ENCODE assay signal across 10 mouse cellular contexts in genomic region chrX:99819936-99820789, GRCm38 (mm10). TPM values are rescaled to one million over a fixed set of nuclear protein-coding genes. Genes with fewer than 3 reads are reported as not detected.
A peak's percentile ranks its signal among the peaks of the same experiment; 100 is the strongest.
DNase-seq lines count a peak whose midpoint lies in the region; ATAC-seq and TF ChIP-seq lines count a peak whose summit lies in the region.
"Had no signal": no experiment of that assay in that cellular context is flagged by ENCODE, and none has a peak within 500 bp of the region (broad histone marks: within the 10 kb centered on the region; RNA-seq: fewer than 3 reads in every experiment).

No protein-coding gene starts in this region.

- intact Hi-C loops in gastrocnemius, postnatal 36 days (cut with DNase I): no loop called here

- peak overlapping the region; percentile 71 for H3K4me3 ChIP-seq in forebrain, embryonic 15.5 days
- peak overlapping the region; percentile 52 for H3K4me3 ChIP-seq in kidney, embryonic 16.5 days (ENCODE audit: low read length)
- peak overlapping the region; percentile 35; the same call in 1 of the 2 replicates for H3K4me3 ChIP-seq in liver, adult 2 months (ENCODE audit: insufficient read depth, low read depth, low read length)

- peak overlapping the region; percentile 86 for H3K27ac ChIP-seq in forebrain, embryonic 15.5 days (replicated peaks)
- no peak overlapping the region for H3K27ac ChIP-seq in kidney, embryonic 16.5 days (ENCODE audit: low read length)
- H3K27ac ChIP-seq in liver, adult 2 months (replicated peaks; ENCODE audit: insufficient read depth, low read depth, low read length): no peak overlapping the region

- TF ChIP-seq POLR2A in liver, adult 2 months (IDR thresholded peaks at IDR 0.05; ENCODE audit: extremely low read depth, insufficient read depth, low read length): no peak

- peak overlapping the region; percentile 58 for H3K4me2 ChIP-seq in forebrain, embryonic 15.5 days (replicated peaks)
- H3K4me2 ChIP-seq in kidney, embryonic 16.5 days (replicated peaks; ENCODE audit: low read depth, low read length): peak overlapping the region; percentile 66

- peak; percentile 84 for ATAC-seq in forebrain, embryonic 15.5 days (replicated peaks)
- ATAC-seq in kidney, embryonic 16.5 days (ENCODE audit: low FRiP score, low TSS enrichment): peak; percentile 65
- no peak for ATAC-seq in monocyte, adult 5-6 weeks (replicated peaks; ENCODE audit: insufficient number of reproducible peaks, low FRiP score, low TSS enrichment, poor library complexity, severe bottlenecking)

- H3K27me3 ChIP-seq in forebrain, embryonic 15.5 days: no peaks in the 10 kb centered on the region
- peaks cover 62% of the 10 kb centered on the region for H3K27me3 ChIP-seq in kidney, embryonic 16.5 days (ENCODE audit: insufficient read depth, low read length)
- H3K27me3 ChIP-seq in liver, adult 2 months (ENCODE audit: control insufficient read depth, insufficient read depth, low read length): peaks cover 7% of the 10 kb centered on the region; the same call in 1 of the 2 replicates

- TF ChIP-seq CTCF in liver, adult 2 months (IDR thresholded peaks at IDR 0.05; ENCODE audit: low read depth, low read length): no peak

- 32% methylated on average over 59 of the region's 105 CpGs for WGBS in forebrain, embryonic 15.5 days
- WGBS in kidney, embryonic 16.5 days: 23% methylated on average over 51 of the region's 105 CpGs
- WGBS in liver, adult 2 months: under 1% methylated on average over 52 of the region's 105 CpGs

- H3K9ac ChIP-seq in forebrain, embryonic 15.5 days (replicated peaks): peak overlapping the region; percentile 57
- H3K9ac ChIP-seq in kidney, embryonic 16.5 days (replicated peaks; ENCODE audit: low read length): no peak overlapping the region
- H3K9ac ChIP-seq in liver, adult 2 months (ENCODE audit: low read depth, low read length): no peak overlapping the region

- H3K36me3 ChIP-seq in forebrain, embryonic 15.5 days: no peaks in the 10 kb centered on the region
- no peaks in the 10 kb centered on the region for H3K36me3 ChIP-seq in kidney, embryonic 16.5 days (ENCODE audit: insufficient read depth, low read length)
- no peaks in the 10 kb centered on the region for H3K36me3 ChIP-seq in liver, adult 2 months (ENCODE audit: control insufficient read depth, insufficient read depth, low read length)

- no peaks in the 10 kb centered on the region for H3K79me2 ChIP-seq in liver, adult 2 months (ENCODE audit: control insufficient read depth, insufficient read depth, low read length)

- H3K9me3 ChIP-seq in forebrain, embryonic 15.5 days: no peaks in the 10 kb centered on the region
- H3K9me3 ChIP-seq in kidney, embryonic 16.5 days (ENCODE audit: low read length): peaks cover 7% of the 10 kb centered on the region; the same call in 1 of the 2 replicates

- H3K4me1 ChIP-seq in forebrain, embryonic 15.5 days: peaks cover 18% of the 10 kb centered on the region; the same call in 1 of the 2 replicates
- no peaks in the 10 kb centered on the region for H3K4me1 ChIP-seq in kidney, embryonic 16.5 days (ENCODE audit: insufficient read depth, low read length)
- H3K4me1 ChIP-seq in liver, adult 2 months (ENCODE audit: control insufficient read depth, insufficient read depth, low read length): no peaks in the 10 kb centered on the region

- DNase-seq in gastrocnemius, postnatal 10 days: peak; percentile 4
- DNase-seq in gastrocnemius, postnatal 36 days: no peak
- DNase-seq in brain, embryonic 18.5 days (ENCODE audit: low read depth, low spot score): peak; percentile 24
- DNase-seq in liver, adult 2 months (ENCODE audit: extremely low read depth, low read depth, low spot score): peak; percentile 46
- DNase-seq in retina, embryonic 14.5 days (ENCODE audit: low spot score): peak; percentile 12

RNA-seq across cellular contexts. Expression of gene Tmem28, which starts 0.7 kb away (rescaled TPM):
- total RNA-seq in gastrocnemius, postnatal 10 days (2021): under 1 TPM; 0.23 to 0.41 TPM
- total RNA-seq in gastrocnemius, postnatal 36 days (2021): under 1 TPM; 0.17 to 0.28 TPM
- polyA plus RNA-seq in forebrain, embryonic 15.5 days (2015; fragmentation: Nextera tagmentation; extraction: Ambion mirVana): 1.4 and 1.5 TPM in 2 replicates
- not detected in 2 replicates for polyA plus RNA-seq in kidney, embryonic 16.5 days (2015; fragmentation: Nextera tagmentation; extraction: Ambion mirVana)
- total RNA-seq in liver, adult 2 months (2014; rRNA removed): not detected in 2 replicates
- not detected in 2 replicates for polyA plus RNA-seq in liver, adult 2 months (2012; rRNA removed)
- total RNA-seq in monocyte, adult 5-6 weeks (2017): not detected in 3 replicates
- total RNA-seq: heart, postnatal 10 days had no signal
- polyA plus RNA-seq: C2C12 had no signal

Comparison
In these comparisons a context has a peak if more than half of its experiments do, and no peak if none do; other contexts are left out.
1. DNase-seq: peak in gastrocnemius, postnatal 10 days (single experiment), brain, embryonic 18.5 days (single experiment), liver, adult 2 months (single experiment) and retina, embryonic 14.5 days (single experiment); none in gastrocnemius, postnatal 36 days (0 of 2).
2. Peak in every context shown above with its lines, with median percentiles within 50 percentile points of each other: H3K4me3 ChIP-seq.